Mouse (Mus musculus) neural tube, embryonic 11.5 days (tissue): ENCODE data around the gene Zfp553. TPM values are rescaled to one million over a fixed set of nuclear protein-coding genes. Genes with fewer than 3 reads are reported as not detected.

Source experiments
- ATAC-seq: fragments of 200-750 bp; cut with Nextera tagmentation; 2 replicates; pipeline ENCODE4 v1.8.0; 2017; ENCODE audit warnings: moderate number of reproducible peaks, mild to moderate bottlenecking, moderate TSS enrichment, moderate library complexity; ENCODE audit not compliant: insufficient read depth, low FRiP score, low TSS enrichment
- DNase-seq: peaks from one replicate; pipeline ENCODE4 v3.0.0-alpha.2; 2015; ENCODE audit warnings: low spot score
- H3K27ac ChIP-seq: fragments of 300-500 bp; sonication (generic); 2 replicates; pipeline ENCODE4 v1.5.1; 2014; ENCODE audit warnings: low read depth, mild to moderate bottlenecking, low read length
- H3K27me3 ChIP-seq: fragments of 300-500 bp; sonication (generic); 2 replicates; pipeline ENCODE4 v1.6.1; 2014; ENCODE audit warnings: mild to moderate bottlenecking, low read length, mixed read lengths; ENCODE audit not compliant: control insufficient read depth, insufficient read depth
- H3K36me3 ChIP-seq: fragments of 300-500 bp; sonication (generic); 2 replicates; pipeline ENCODE4 v1.6.1; 2014; ENCODE audit warnings: mild to moderate bottlenecking, low read length, moderate library complexity, mixed read lengths; ENCODE audit not compliant: control insufficient read depth, insufficient read depth
- H3K4me1 ChIP-seq: fragments of 300-500 bp; sonication (generic); 2 replicates; pipeline ENCODE4 v1.6.1; 2014; ENCODE audit warnings: low read length, mixed read lengths; ENCODE audit not compliant: control insufficient read depth, insufficient read depth
- H3K4me2 ChIP-seq: fragments of 300-500 bp; sonication (generic); 2 replicates; pipeline ENCODE4 v1.6.1; 2014; ENCODE audit warnings: low read depth, mild to moderate bottlenecking, moderate library complexity
- H3K4me3 ChIP-seq: fragments of 300-500 bp; sonication (generic); 2 replicates; pipeline ENCODE4 v1.5.1; 2014; ENCODE audit warnings: low read depth, low read length
- H3K9ac ChIP-seq: fragments of 300-500 bp; sonication (generic); 2 replicates; pipeline ENCODE4 v1.6.1; 2014; ENCODE audit warnings: mild to moderate bottlenecking, low read length
- H3K9me3 ChIP-seq: fragments of 300-500 bp; sonication (generic); 2 replicates; pipeline ENCODE4 v1.6.1; 2016; ENCODE audit warnings: low read length; ENCODE audit not compliant: control insufficient read depth
- WGBS: fragments of 180-500 bp; shearing (Covaris S2); extraction: QIAGEN DNeasy Blood & Tissue Kit; methylation state at CpG from one replicate; pipeline ENCODE4 v1.1.7; 2014; 5-methylcytosine and 5-hydroxymethylcytosine counted together
- polyA plus RNA-seq: library from polyadenylated mRNA; unstranded; fragments of >200 nt; fragmentation: Nextera tagmentation; extraction: Ambion mirVana; gene quantifications from 2 replicates; pipeline ENCODE4 v1.2.1, GENCODE M21; 2014

Zfp553 gene
- polyA plus RNA-seq, 1 experiment from 2014 or later, result 28.7 TPM

DNA sequence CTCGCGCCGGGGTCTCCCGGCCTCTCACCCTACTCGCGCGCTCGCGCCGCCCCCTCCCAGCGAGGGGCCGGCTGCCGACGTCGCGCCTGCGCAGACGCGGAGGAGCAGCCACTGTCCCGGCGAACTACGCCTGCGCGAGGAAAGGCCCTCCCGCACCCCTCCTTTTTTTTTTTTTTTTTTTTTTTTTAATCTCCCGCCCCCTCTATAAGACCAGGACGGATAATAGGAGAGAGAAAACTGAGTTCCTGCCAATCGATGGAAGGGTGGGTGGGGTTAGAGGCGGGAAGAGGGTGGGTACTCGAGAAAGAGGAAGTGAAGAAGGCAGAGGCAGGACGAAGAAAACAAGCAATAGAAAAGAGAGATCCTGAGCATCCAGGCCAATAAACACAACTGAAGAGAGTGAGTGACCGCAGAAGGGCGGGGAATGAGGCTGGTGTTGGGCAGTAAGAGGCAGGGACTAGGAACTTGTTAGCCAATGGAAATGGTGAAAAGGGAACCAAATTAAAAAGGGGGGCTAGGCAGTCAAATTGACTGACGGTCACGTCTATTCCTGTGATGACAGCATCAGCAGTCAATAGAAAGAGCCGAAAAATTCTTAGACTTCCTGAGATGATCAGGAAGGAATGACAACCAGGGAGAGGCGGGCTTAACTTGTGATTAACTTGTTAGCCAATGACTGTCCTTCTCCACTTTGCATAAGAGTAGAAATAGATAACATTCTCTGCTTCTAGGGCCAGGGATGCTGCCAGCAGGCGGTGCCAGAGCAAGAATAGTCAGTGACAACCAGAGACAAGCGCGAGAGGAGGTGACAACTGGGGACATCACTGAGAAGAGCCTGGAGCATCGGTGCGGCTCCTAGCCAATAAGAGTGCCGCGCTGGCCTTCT lies 24.1 kb upstream of the Zfp553 start, which contains the start of gene Mylpf:
Gene Mylpf, plus strand, starts transcription at position 338 of the 886 bp plus-strand sequence.
- H3K4me2 ChIP-seq, result peak within 1 kb of the TSS; percentile 91
- H3K4me3 ChIP-seq, result peak within 1 kb of the TSS; percentile 61
- H3K27me3 ChIP-seq, result no peaks in the 10 kb centered on the region
- peak within 1 kb of the TSS; percentile 88 for H3K9ac ChIP-seq
- under 1% methylated on average over 35 of the region's 44 CpGs for WGBS
- peaks cover 13% of the 10 kb centered on the region for H3K4me1 ChIP-seq
- H3K27ac ChIP-seq, result peak within 1 kb of the TSS; percentile 76
- no peaks in the 10 kb centered on the region for H3K36me3 ChIP-seq
- DNase-seq (peak; percentile 97), ATAC-seq (peak; percentile 86)
- no peaks in the 10 kb centered on the region for H3K9me3 ChIP-seq

DNA sequence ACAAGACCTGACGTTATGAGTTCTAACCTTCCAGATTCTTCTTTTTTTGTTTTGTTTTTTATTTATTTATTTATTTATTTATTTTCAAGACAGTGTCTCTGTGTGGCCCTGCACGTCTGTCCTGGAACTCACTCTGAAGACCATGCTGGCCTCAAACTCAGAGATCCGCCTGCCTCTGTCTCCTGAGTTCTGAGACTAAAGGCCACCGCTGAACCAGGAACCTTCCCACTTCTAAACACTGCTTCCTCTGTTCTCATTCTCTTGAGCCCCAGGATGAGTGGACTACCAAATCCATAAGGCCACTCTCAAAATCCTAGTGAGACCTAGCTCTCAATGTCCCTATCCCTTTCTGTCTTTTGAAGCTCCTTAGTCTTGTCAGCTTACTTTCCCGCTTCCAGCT lies 23.0 kb upstream of the Zfp553 start:
- Histone ChIP-seq H3K4me2 (peak overlapping the region; percentile 60; the same call in 1 of the 2 replicates), H3K27ac (no peak overlapping the region), H3K9ac (no peak overlapping the region), H3K27me3 (0 out of 2 replicates have a peak, but pooled peaks cover 2% of the 10 kb centered on the region), H3K9me3 (no peaks in the 10 kb centered on the region), H3K4me1 (peaks cover 13% of the 10 kb centered on the region), H3K4me3 (no peak overlapping the region), H3K36me3 (no peaks in the 10 kb centered on the region)
- WGBS, result 78% methylated on average over 5 of the region's 5 CpGs
- ATAC-seq (no peak), DNase-seq (no peak)

- Histone ChIP-seq H3K27me3 (0 out of 2 replicates have a peak, but pooled peaks cover 2% of the 10 kb centered on the region), H3K4me2 (no peak overlapping the region), H3K4me3 (no peak overlapping the region), H3K9ac (no peak overlapping the region), H3K4me1 (peaks cover 13% of the 10 kb centered on the region), H3K36me3 (no peaks in the 10 kb centered on the region), H3K27ac (no peak overlapping the region), H3K9me3 (no peaks in the 10 kb centered on the region)
- DNase-seq, result no peak
- no peak for ATAC-seq
- WGBS, result 90% methylated on average over 4 of the region's 4 CpGs
Observed at GRCm38 (mm10) chr7:127210266-127210665, 22.6 kb upstream of the Zfp553 start.

DNA sequence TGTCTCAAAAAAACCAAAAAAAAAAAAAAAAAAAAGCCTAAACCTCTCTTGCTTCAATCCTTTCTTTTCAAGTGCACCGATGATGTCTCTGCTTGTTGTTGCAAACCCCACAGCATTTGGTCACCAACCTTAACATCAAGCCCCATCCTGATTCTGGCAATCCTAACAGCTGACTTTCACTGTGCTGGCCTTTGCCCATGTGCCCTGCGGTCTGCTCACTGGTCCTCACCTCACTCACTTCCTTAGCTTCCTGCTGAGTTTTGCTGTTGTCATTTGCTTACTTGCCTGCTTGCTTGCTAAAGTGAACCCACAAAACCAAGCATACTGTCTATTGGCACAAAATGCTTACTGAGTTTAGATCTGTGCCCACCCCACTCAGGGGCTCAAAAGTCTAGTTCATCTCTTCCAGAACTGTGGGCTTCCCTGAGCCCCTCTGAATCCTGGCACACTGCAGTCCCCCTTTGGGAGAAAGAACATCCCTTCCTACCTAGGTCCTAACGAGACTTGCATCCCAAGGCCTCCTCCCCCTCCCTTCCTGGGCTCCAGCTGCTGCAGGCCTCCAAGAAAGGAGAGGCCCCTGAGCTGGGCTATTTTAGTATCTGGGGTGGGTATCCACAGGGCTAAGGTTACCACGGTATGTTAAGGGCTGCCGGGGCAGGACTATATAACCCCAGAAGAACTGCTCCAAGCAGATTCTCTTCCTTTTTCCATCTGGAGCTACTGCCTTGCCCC lies 21.7 kb upstream of the Zfp553 start:
- Histone ChIP-seq H3K27ac (no peak overlapping the region), H3K4me1 (peaks cover 13% of the 10 kb centered on the region), H3K27me3 (0 out of 2 replicates have a peak, but pooled peaks cover 2% of the 10 kb centered on the region), H3K4me3 (no peak overlapping the region), H3K9ac (no peak overlapping the region), H3K9me3 (no peaks in the 10 kb centered on the region), H3K4me2 (no peak overlapping the region), H3K36me3 (no peaks in the 10 kb centered on the region)
- 67% methylated on average over 5 of the region's 5 CpGs for WGBS
- DNase-seq, result no peak
- ATAC-seq, result no peak

DNA sequence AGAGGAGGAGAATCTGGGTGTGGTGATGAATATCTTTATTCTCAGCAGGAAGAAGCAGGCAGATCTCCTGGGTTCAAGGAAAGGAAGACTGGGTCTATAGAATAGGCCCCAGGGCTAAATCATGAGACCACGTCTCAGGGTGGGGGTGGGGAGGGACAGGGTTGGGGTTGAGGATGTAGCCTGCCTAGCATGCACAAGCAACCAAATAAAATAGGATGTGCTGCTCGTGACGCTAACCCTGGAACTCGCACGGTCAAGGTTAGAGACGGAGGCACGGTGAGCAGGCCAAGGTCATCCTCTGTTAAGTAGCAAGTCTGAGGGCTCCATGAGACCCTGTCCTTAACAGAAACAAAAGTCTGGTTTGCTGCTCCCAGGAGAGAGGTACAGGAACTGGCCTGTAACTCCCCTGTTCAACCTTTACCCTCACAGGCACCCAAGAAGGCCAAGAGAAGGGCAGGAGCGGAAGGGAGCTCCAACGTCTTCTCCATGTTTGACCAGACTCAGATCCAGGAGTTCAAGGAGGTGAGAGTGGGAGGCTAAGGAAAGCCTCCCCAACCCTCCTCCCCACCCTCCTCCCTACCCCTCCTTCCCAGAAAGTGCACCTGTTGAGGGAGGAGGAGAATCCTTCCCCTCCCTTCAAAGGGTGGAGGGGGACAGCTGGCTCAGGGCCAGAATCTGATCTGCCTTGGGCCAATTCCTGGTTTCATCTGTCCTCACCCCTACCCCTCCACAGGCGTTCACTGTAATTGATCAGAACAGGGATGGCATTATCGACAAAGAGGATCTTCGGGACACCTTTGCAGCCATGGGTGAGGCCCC lies 20.2 kb upstream of the Zfp553 start:
- no peak for ATAC-seq
- 93% methylated on average over 12 of the region's 12 CpGs for WGBS
- H3K27me3 ChIP-seq, result 0 out of 2 replicates have a peak, but pooled peaks cover 2% of the 10 kb centered on the region

GRCm38 (mm10) chr7:127213485-127213884 lies 19.4 kb upstream of the Zfp553 start:
- H3K27ac ChIP-seq, result no peak overlapping the region
- H3K4me2 ChIP-seq, result no peak overlapping the region
- H3K27me3 ChIP-seq, result 0 out of 2 replicates have a peak, but pooled peaks cover 2% of the 10 kb centered on the region
- no peaks in the 10 kb centered on the region for H3K36me3 ChIP-seq
- ATAC-seq (no peak), DNase-seq (no peak)
- WGBS, result 34% methylated on average over 7 of the region's 7 CpGs
- H3K9me3 ChIP-seq, result no peaks in the 10 kb centered on the region
- H3K9ac ChIP-seq, result no peak overlapping the region
- H3K4me1 ChIP-seq, result peaks cover 5% of the 10 kb centered on the region
- no peak overlapping the region for H3K4me3 ChIP-seq

More for the DNA sequence above, 20.2 kb upstream of the Zfp553 start:
- H3K9me3 ChIP-seq, result no peaks in the 10 kb centered on the region
- no peak overlapping the region for H3K4me3 ChIP-seq
- H3K9ac ChIP-seq, result no peak overlapping the region
- DNase-seq, result no peak
- H3K4me2 ChIP-seq, result no peak overlapping the region
- no peak overlapping the region for H3K27ac ChIP-seq
- H3K4me1 ChIP-seq, result peaks cover 5% of the 10 kb centered on the region
- H3K36me3 ChIP-seq, result no peaks in the 10 kb centered on the region

- no peak overlapping the region for H3K27ac ChIP-seq
- H3K4me2 ChIP-seq, result no peak overlapping the region
- H3K4me3 ChIP-seq, result no peak overlapping the region
- 46% methylated on average over 12 of the region's 12 CpGs for WGBS
- ATAC-seq (no peak), DNase-seq (no peak)
- H3K9me3 ChIP-seq, result no peaks in the 10 kb centered on the region
- 0 out of 2 replicates have a peak, but pooled peaks cover 2% of the 10 kb centered on the region for H3K27me3 ChIP-seq
- H3K36me3 ChIP-seq, result no peaks in the 10 kb centered on the region
- no peak overlapping the region for H3K9ac ChIP-seq
- H3K4me1 ChIP-seq, result peaks cover 5% of the 10 kb centered on the region
Observed at GRCm38 (mm10) chr7:127213930-127214329, 18.9 kb upstream of the Zfp553 start.

DNA sequence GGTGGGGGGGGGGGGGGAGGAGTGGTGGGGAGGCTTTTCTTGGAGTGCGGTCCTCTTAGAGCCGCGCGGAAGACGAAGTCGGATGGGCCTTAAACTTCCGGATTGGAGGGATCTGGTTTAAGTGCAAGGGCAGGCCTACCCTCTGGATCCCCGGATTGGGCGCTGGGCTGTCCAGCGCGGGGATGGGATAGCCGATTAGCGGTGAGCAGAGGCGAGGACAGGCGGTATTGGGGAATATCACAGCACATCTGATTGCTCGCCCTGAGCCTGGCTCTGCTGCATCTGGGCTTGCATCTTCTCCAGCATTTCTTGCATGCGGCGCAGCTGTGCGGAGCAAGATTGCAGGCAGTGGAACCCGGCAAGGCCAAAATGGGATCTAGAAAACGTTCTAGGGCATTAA lies 18.3 kb upstream of the Zfp553 start:
- H3K27me3 ChIP-seq, result 0 out of 2 replicates have a peak, but pooled peaks cover 2% of the 10 kb centered on the region
- H3K9me3 ChIP-seq, result no peaks in the 10 kb centered on the region
- H3K36me3 ChIP-seq, result no peaks in the 10 kb centered on the region
- DNase-seq (no peak), ATAC-seq (no peak)
- H3K27ac ChIP-seq, result no peak overlapping the region
- peak overlapping the region; percentile 36 for H3K9ac ChIP-seq
- peak overlapping the region; percentile 13; the same call in 1 of the 2 replicates for H3K4me3 ChIP-seq
- H3K4me1 ChIP-seq, result peaks cover 1% of the 10 kb centered on the region
- 25% methylated on average over 21 of the region's 21 CpGs for WGBS
- peak overlapping the region; percentile 36 for H3K4me2 ChIP-seq
